Mouse (Mus musculus) adrenal gland, postnatal 25 days (tissue): ENCODE results near the gene Abhd8. TPM values are rescaled to one million over a fixed set of nuclear protein-coding genes. Genes with fewer than 3 reads are reported as not detected.
A peak's percentile ranks its signal among the peaks of the same experiment; 100 is the strongest.

Experiments used
- DNase-seq: peaks from one replicate; pipeline ENCODE4 v3.0.0; 2021; ENCODE audit warnings: mixed read lengths
- long read RNA-seq: library from polyadenylated mRNA; stranded (forward); transcript quantifications from one replicate; pipeline ENCODE4 v2.0.0, GENCODE M21; 2021
- total RNA-seq: library from RNA; stranded (reverse); gene quantifications from 2 replicates; pipeline ENCODE4 v1.2.3, GENCODE M21; 2021

Gene Abhd8
- total RNA-seq = 63.0 and 82.8 TPM in 2 replicates
- long read RNA-seq, transcript Abhd8-203 (2 exons, 2,626 nt) = minor isoform, 5 of 134 reads
- long read RNA-seq, transcript Abhd8-201 (5 exons, 1,978 nt) = major isoform, 119 of 134 reads
- long read RNA-seq, partial matches to known transcripts = 1 of 134 reads
- long read RNA-seq, other reads (novel, unspliced or antisense) = 6 of 134 reads

GRCm38 (mm10) chr8:71463188-71464033 lies at the start of gene Abhd8:
Gene Abhd8, minus strand, starts transcription at chr8:71463655.
- peak; percentile 98 for DNase-seq

- no peak for DNase-seq
These were observed 48.2 kb upstream of the Abhd8 start, which contains the start of gene Plvap for GRCm38 (mm10) chr8:71511644-71512043. Gene Plvap, minus strand, starts transcription at chr8:71511752.

- DNase-seq = no peak
These were observed 45.9 kb upstream of the Abhd8 start for GRCm38 (mm10) chr8:71509316-71509715.

- peak; percentile 85 for DNase-seq
These were observed 44.2 kb upstream of the Abhd8 start for GRCm38 (mm10) chr8:71507589-71508104.

- peak; percentile 50 for DNase-seq
These were observed 42.5 kb upstream of the Abhd8 start for GRCm38 (mm10) chr8:71505979-71506378.

- DNase-seq = no peak
These were observed 41.9 kb upstream of the Abhd8 start for GRCm38 (mm10) chr8:71505326-71505725.

- DNase-seq = no peak
These were observed 40.9 kb upstream of the Abhd8 start for GRCm38 (mm10) chr8:71504349-71504748.

GRCm38 (mm10) chr8:71498816-71499690 lies 35.6 kb upstream of the Abhd8 start:
- peak; percentile 38 for DNase-seq

GRCm38 (mm10) chr8:71497881-71498501 lies 34.5 kb upstream of the Abhd8 start:
- peak; percentile 43 for DNase-seq

- DNase-seq = no peak
These were observed 33.7 kb upstream of the Abhd8 start for GRCm38 (mm10) chr8:71497077-71497645.

GRCm38 (mm10) chr8:71496481-71496880 lies 33.0 kb upstream of the Abhd8 start:
- DNase-seq = peak; percentile 97

- DNase-seq = no peak
These were observed 32.4 kb upstream of the Abhd8 start for GRCm38 (mm10) chr8:71495811-71496210.

- DNase-seq = peak; percentile 91
These were observed 31.6 kb upstream of the Abhd8 start for GRCm38 (mm10) chr8:71495039-71495438.

GRCm38 (mm10) chr8:71488454-71488853 lies 25.0 kb upstream of the Abhd8 start:
- DNase-seq = peak; percentile 79

- peak; percentile 82 for DNase-seq
These were observed 24.4 kb upstream of the Abhd8 start, which contains the start of gene Gtpbp3 for GRCm38 (mm10) chr8:71487691-71488445. Gene Gtpbp3, plus strand, starts transcription at chr8:71488103.

- DNase-seq = no peak
These were observed 22.7 kb upstream of the Abhd8 start for GRCm38 (mm10) chr8:71486136-71486529.

- peak; percentile 86 for DNase-seq
These were observed 22.0 kb upstream of the Abhd8 start, which contains the start of gene Ano8 for GRCm38 (mm10) chr8:71485142-71486135. Gene Ano8, minus strand, starts transcription at chr8:71485963.

GRCm38 (mm10) chr8:71484736-71485135 lies 21.3 kb upstream of the Abhd8 start:
- DNase-seq = no peak

- peak; percentile 45 for DNase-seq
These were observed 20.5 kb upstream of the Abhd8 start for GRCm38 (mm10) chr8:71483932-71484331.
